Mouse (Mus musculus) heart, adult 11 months (tissue): ENCODE data around the gene Bptf.
"Not testable (repeated sequence)": the region's sequence is repeated elsewhere in the genome, so short reads cannot be mapped to it uniquely, and the experiment has no call there.

Experiments used
- DNase-seq: peaks from one replicate; pipeline ENCODE4 v3.0.0; 2022

Bptf gene

GRCm38 (mm10) chr11:107131749-107132421 lies at the start of gene Bptf:
Gene Bptf (minus strand): TSS chr11:107132127.
- DNase-seq, result peak; percentile 99

DNA sequence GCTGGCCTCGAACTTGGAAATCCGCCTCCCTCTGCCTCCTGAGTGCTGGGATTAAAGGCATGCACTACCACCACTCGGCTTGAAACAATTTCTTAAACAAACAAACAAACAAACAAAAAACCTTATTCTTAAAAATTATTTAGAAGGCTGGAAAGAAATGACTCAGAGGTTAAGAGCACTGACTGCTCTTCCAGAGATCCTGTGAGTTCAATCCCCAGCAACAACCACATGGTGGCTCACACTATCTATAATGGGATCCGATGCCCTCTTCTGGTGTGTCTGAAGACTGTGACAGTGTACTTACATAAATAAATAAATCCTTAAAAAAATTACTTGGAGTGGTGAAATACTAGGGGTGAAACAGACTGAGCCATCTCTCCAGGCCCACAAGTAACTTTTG lies 29.3 kb upstream of the Bptf start:
- DNase-seq, result no peak

DNA sequence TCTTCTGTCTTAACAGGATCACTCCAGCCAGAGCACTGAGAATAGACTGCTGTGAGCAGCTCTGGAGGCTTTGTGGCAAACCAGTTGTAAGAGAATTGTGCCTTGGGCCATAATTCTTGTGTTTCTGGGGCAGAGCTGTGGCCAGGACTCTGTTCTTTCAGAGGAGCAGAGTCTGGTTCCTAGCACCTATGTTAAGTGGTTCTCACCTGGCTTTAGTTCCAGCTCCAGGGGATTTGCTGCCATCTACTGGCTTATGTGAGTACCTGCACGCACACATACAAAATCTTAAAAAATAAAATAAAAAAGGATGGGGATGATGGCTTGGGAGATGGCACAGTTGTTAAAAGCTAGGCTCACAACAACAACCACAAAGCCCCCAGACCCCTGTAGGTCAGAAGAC lies 27.1 kb upstream of the Bptf start:
- DNase-seq, result no peak

DNA sequence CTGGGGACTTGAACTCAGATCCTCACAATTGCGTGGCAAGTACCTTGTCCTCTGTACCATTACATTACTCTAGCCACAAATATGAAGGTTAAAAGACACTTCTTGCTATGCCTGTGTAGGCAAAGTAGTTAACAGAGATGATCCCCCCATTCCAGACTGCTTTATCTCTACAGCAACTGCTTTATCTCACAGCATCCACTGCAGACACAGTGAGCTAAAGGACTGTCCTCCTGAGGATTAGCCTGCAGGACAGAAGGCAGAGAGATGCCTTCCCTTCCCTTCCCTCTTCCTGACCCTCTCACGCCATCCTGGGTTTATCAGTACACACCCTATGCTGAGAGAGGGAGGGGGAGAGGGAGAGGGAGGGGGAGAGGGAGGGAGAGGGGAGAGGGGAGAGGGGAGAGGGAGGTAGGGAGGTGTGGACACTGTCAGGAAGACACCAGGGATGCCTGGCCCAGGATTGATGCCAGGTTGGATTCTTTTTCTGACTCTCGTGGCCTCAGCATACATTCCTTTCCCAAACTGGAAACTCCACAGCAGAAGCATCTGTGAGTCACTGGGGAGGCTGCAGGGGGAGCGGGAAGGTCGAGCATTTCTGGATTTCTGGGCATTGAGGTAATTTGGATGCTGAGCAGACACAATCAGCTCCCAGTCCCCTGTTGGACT lies 25.2 kb upstream of the Bptf start:
- no peak for DNase-seq

DNA sequence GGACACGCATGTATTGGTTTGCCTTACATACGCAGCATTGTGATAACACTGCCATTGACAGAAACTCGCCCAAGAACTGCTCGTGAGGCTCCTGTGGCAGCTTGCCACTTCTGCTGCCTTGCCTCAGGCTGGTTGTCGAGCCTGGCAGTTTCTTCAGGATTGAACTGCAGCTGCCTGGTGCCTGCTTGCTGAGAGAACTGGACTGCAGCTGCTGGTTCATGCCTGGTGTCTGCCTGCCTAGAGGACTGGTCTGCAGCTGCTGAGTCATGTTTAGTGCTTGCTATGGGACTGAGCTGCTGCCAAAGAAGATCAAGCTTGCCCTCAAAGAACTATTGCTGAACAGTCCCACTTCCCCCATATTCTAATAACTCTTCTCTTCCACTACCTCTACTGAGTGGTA lies 23.4 kb upstream of the Bptf start:
- DNase-seq, result no peak

DNA sequence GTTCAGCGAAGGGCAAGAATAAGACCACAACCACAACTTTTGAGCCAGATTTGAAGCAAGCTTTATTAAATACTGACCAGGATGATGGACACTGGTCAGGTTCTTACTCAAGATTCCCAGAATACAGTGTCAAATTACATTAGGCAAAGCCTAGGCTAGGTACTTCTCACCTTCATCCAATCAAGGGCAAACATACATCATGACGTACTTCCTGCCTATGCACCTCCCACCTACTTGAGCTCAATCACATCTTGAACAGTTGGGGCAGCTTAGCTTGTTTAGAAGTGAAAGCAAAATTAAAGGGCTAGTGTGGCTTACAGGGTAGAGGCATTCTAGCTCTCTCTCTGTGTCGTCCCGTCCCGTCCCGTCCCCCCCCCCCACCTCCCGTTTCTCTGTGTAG lies 22.5 kb upstream of the Bptf start:
- DNase-seq, result no peak

GRCm38 (mm10) chr11:107153645-107154044 lies 21.7 kb upstream of the Bptf start:
- no peak for DNase-seq

DNA sequence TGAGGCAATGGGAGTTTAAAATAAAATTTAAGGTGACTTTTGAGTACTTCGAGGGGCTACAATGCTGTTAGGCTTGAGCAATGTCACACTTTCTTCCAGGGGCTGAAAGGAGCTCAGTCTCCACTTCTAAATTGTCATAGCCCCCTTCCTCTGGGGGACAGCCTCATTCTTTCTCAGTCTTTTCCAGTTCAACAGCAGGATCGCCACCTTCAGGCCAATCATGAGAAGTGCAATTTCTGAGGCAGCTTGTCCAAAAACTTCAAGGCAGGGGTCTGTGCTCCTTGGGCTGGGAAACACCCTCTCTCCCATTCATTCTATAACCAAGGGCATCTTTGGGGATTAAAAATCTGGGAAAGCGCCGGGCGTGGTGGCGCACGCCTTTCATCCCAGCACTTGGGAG lies 19.9 kb upstream of the Bptf start:
- DNase-seq, result no peak

GRCm38 (mm10) chr11:107143956-107144355 lies 12.0 kb upstream of the Bptf start:
- DNase-seq, result not testable (repeated sequence)

DNA sequence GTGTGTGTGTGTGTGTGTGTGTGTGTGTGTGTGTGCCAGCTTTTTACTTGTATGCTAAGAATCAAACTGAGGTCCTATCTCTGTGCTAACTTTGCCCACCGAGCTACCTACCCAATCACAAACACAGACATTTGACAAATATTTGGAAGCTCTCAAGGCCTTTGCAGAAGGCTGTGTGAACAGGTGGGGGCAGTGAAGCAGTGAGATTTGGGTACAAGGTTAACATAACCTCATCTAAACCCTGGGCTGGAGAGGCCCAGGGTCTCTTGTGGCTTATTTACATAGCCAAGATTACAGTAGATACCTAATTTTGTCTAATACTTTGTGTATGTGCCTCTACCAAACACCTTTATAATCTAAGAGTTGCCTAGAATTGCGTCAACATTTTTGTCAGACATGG lies 10.5 kb upstream of the Bptf start:
- no peak for DNase-seq

- DNase-seq, result no peak
Observed at GRCm38 (mm10) chr11:107140756-107141155, 8.8 kb upstream of the Bptf start.

DNA sequence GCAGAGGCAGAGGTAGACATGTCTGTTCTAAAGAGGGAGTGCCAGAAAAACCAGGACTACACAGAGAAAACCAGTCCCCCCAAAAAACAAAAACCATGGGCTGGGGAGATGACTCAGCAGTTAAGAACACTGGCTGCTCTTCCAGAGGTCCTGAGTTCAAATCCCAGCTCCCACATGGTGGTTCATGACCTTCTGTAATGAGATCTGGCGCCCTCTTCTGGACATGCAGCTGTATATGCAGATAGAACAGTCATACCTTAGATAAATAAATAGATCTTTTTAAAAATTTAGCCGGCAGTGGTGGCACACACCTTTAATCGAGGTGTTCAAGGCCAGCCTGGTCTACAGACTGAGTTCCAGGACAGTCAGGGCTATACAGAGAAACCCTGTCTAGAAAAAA lies 6.7 kb upstream of the Bptf start:
- DNase-seq, result no peak

- DNase-seq, result no peak
Observed at GRCm38 (mm10) chr11:107137593-107137992, 5.7 kb upstream of the Bptf start.

- DNase-seq, result not testable (repeated sequence)
Observed at GRCm38 (mm10) chr11:107136458-107136857, 4.5 kb upstream of the Bptf start.

DNA sequence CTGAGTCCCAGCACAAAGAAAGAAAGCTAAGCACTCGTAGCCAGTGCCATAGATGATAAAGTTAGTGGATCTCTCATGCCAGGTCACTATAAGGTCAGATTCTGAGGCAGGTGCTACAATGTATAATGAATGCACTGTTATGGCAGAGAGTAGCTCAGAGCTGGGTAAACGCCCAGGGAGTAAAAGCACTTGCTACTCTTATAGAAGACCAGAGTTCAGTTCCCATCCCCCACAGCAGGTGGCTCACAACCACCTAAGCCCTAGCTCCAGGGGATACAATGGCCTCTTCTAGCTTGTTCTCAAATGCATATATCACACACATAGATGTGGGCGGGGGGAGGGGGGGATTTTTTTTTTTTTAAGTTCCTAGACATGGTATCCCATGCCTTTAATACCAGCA lies 3.8 kb upstream of the Bptf start:
- peak; percentile 61 for DNase-seq

- DNase-seq, result no peak
Observed at GRCm38 (mm10) chr11:107132426-107132825, 499 bp upstream of the Bptf start.

- peak; percentile 98 for DNase-seq
Observed at GRCm38 (mm10) chr11:107130879-107131748, 813 bp downstream of the Bptf start.

- DNase-seq, result no peak
Observed at GRCm38 (mm10) chr11:107130221-107130788, 1.6 kb downstream of the Bptf start.

- no peak for DNase-seq
Observed at GRCm38 (mm10) chr11:107129641-107130040, 2.3 kb downstream of the Bptf start.

GRCm38 (mm10) chr11:107126716-107127115 lies 5.2 kb downstream of the Bptf start:
- not testable (repeated sequence) for DNase-seq

GRCm38 (mm10) chr11:107125011-107125410 lies 6.9 kb downstream of the Bptf start:
- DNase-seq, result no peak

GRCm38 (mm10) chr11:107124327-107124731 lies 7.6 kb downstream of the Bptf start:
- DNase-seq, result peak; percentile 97

- no peak for DNase-seq
Observed at GRCm38 (mm10) chr11:107117789-107118188, 14.1 kb downstream of the Bptf start.
